Mouse (Mus musculus) midbrain, embryonic 12.5 days (tissue): ENCODE measurements around the gene Rnf185. TPM values are rescaled to one million over a fixed set of nuclear protein-coding genes. Genes with fewer than 3 reads are reported as not detected.

Experiments used
- ATAC-seq: fragments of 200-750 bp; cut with Nextera tagmentation; 2 replicates; pipeline ENCODE4 v1.8.0; 2017; ENCODE audit warnings: low read depth, moderate TSS enrichment, moderate library complexity; ENCODE audit not compliant: low FRiP score
- H3K27ac ChIP-seq: fragments of 300-500 bp; sonication (generic); replicated peaks from 2 replicates; pipeline ENCODE4 v1.5.1; 2016; ENCODE audit warnings: mild to moderate bottlenecking
- H3K27me3 ChIP-seq: fragments of 300-500 bp; sonication (generic); 2 replicates; pipeline ENCODE4 v1.6.1; 2016; ENCODE audit warnings: mild to moderate bottlenecking
- H3K36me3 ChIP-seq: fragments of 300-500 bp; sonication (generic); 2 replicates; pipeline ENCODE4 v1.6.1; 2016
- H3K4me1 ChIP-seq: fragments of 300-500 bp; sonication (generic); 2 replicates; pipeline ENCODE4 v1.6.1; 2016
- H3K4me2 ChIP-seq: fragments of 300-500 bp; sonication (generic); replicated peaks from 2 replicates; pipeline ENCODE4 v1.6.1; 2016; ENCODE audit warnings: mild to moderate bottlenecking, moderate library complexity
- H3K4me3 ChIP-seq: fragments of 300-500 bp; sonication (generic); 2 replicates; pipeline ENCODE4 v1.5.1; 2016; ENCODE audit warnings: mild to moderate bottlenecking
- H3K9ac ChIP-seq: fragments of 300-500 bp; sonication (generic); replicated peaks from 2 replicates; pipeline ENCODE4 v1.6.1; 2016; ENCODE audit warnings: mild to moderate bottlenecking, moderate library complexity
- H3K9me3 ChIP-seq: fragments of 300-500 bp; sonication (generic); 2 replicates; pipeline ENCODE4 v1.6.1; 2016; ENCODE audit warnings: mild to moderate bottlenecking
- WGBS: fragments of 180-500 bp; shearing (Covaris S2); methylation state at CpG from one replicate; pipeline ENCODE4 v1.1.7; 2016; 5-methylcytosine and 5-hydroxymethylcytosine counted together
- polyA plus RNA-seq: library from polyadenylated mRNA; unstranded; fragments of >200 nt; fragmentation: Nextera tagmentation; extraction: Ambion mirVana; gene quantifications from 2 replicates; pipeline ENCODE4 v1.2.1, GENCODE M21; 2016

Gene Rnf185
- polyA plus RNA-seq, 1 experiment from 2014 or later = 46.7 TPM

- H3K27ac ChIP-seq = no peak overlapping the region
- 36% methylated on average over 1 of the region's 1 CpGs for WGBS
- ATAC-seq = peak; percentile 70; the same call in 1 of the 2 replicates
Measured at GRCm38 (mm10) chr11:3472484-3472883, 20.3 kb upstream of the Rnf185 start.

GRCm38 (mm10) chr11:3471448-3471850 lies 19.3 kb upstream of the Rnf185 start:
- 27% methylated on average over 11 of the region's 11 CpGs for WGBS
- H3K4me2 ChIP-seq = no peak overlapping the region

More at GRCm38 (mm10) chr11:3472484-3472883, 20.3 kb upstream of the Rnf185 start:
- Histone ChIP-seq H3K4me1 (no peaks in the 10 kb centered on the region), H3K9ac (no peak overlapping the region), H3K36me3 (no peaks in the 10 kb centered on the region), H3K27me3 (0 out of 2 replicates have a peak, but pooled peaks cover 3% of the 10 kb centered on the region), H3K4me2 (no peak overlapping the region), H3K9me3 (no peaks in the 10 kb centered on the region), H3K4me3 (no peak overlapping the region)

GRCm38 (mm10) chr11:3462846-3463245 lies 10.7 kb upstream of the Rnf185 start:
- no peak for ATAC-seq

More at GRCm38 (mm10) chr11:3471448-3471850, 19.3 kb upstream of the Rnf185 start:
- no peak for ATAC-seq
- Histone ChIP-seq H3K9ac (no peak overlapping the region), H3K4me1 (no peaks in the 10 kb centered on the region), H3K4me3 (no peak overlapping the region), H3K27ac (no peak overlapping the region), H3K9me3 (no peaks in the 10 kb centered on the region), H3K27me3 (0 out of 2 replicates have a peak, but pooled peaks cover 3% of the 10 kb centered on the region), H3K36me3 (no peaks in the 10 kb centered on the region)

GRCm38 (mm10) chr11:3459105-3459468 lies 6.9 kb upstream of the Rnf185 start:
- Histone ChIP-seq H3K9me3 (no peaks in the 10 kb centered on the region), H3K4me3 (no peak overlapping the region), H3K4me2 (no peak overlapping the region), H3K27ac (no peak overlapping the region), H3K9ac (no peak overlapping the region), H3K27me3 (no peaks in the 10 kb centered on the region), H3K4me1 (no peaks in the 10 kb centered on the region), H3K36me3 (no peaks in the 10 kb centered on the region)
- 85% methylated on average over 2 of the region's 2 CpGs for WGBS
- ATAC-seq = no peak

More at GRCm38 (mm10) chr11:3462846-3463245, 10.7 kb upstream of the Rnf185 start:
- H3K4me2 ChIP-seq = no peak overlapping the region
- H3K4me1 ChIP-seq = no peaks in the 10 kb centered on the region
- 71% methylated on average over 1 of the region's 1 CpGs for WGBS
- H3K36me3 ChIP-seq = no peaks in the 10 kb centered on the region
- H3K27ac ChIP-seq = no peak overlapping the region
- H3K27me3 ChIP-seq = no peaks in the 10 kb centered on the region
- H3K4me3 ChIP-seq = no peak overlapping the region
- H3K9ac ChIP-seq = no peak overlapping the region
- no peaks in the 10 kb centered on the region for H3K9me3 ChIP-seq

GRCm38 (mm10) chr11:3458428-3459104 lies 6.4 kb upstream of the Rnf185 start:
- Histone ChIP-seq H3K4me1 (peaks cover under 1% of the 10 kb centered on the region), H3K9me3 (no peaks in the 10 kb centered on the region), H3K4me3 (no peak overlapping the region), H3K27ac (no peak overlapping the region), H3K27me3 (no peaks in the 10 kb centered on the region), H3K9ac (no peak overlapping the region), H3K4me2 (no peak overlapping the region), H3K36me3 (no peaks in the 10 kb centered on the region)
- 84% methylated on average over 13 of the region's 13 CpGs for WGBS
- ATAC-seq = no peak

GRCm38 (mm10) chr11:3456354-3456753 lies 4.2 kb upstream of the Rnf185 start:
- Histone ChIP-seq H3K4me1 (peaks cover 9% of the 10 kb centered on the region), H3K9me3 (no peaks in the 10 kb centered on the region), H3K9ac (no peak overlapping the region), H3K27ac (no peak overlapping the region), H3K4me2 (no peak overlapping the region), H3K4me3 (no peak overlapping the region), H3K27me3 (no peaks in the 10 kb centered on the region), H3K36me3 (no peaks in the 10 kb centered on the region)
- no peak for ATAC-seq
- WGBS = 17% methylated on average over 1 of the region's 1 CpGs

GRCm38 (mm10) chr11:3454506-3454905 lies 2.3 kb upstream of the Rnf185 start:
- ATAC-seq = no peak
- peaks cover 19% of the 10 kb centered on the region for H3K4me1 ChIP-seq
- 96% methylated on average over 3 of the region's 3 CpGs for WGBS

GRCm38 (mm10) chr11:3453467-3453866 lies 1.3 kb upstream of the Rnf185 start:
- peaks cover 19% of the 10 kb centered on the region for H3K4me1 ChIP-seq
- no peak overlapping the region; the same call in 1 of the 2 replicates for H3K9ac ChIP-seq
- no peaks in the 10 kb centered on the region for H3K36me3 ChIP-seq
- no peak overlapping the region for H3K27ac ChIP-seq
- ATAC-seq = no peak
- peak overlapping the region; percentile 75 for H3K4me2 ChIP-seq
- no peaks in the 10 kb centered on the region for H3K27me3 ChIP-seq
- WGBS = 86% methylated on average over 6 of the region's 6 CpGs
- no peaks in the 10 kb centered on the region for H3K9me3 ChIP-seq
- H3K4me3 ChIP-seq = peak overlapping the region; percentile 12; the same call in 1 of the 2 replicates

More at GRCm38 (mm10) chr11:3454506-3454905, 2.3 kb upstream of the Rnf185 start:
- no peak overlapping the region for H3K9ac ChIP-seq
- H3K36me3 ChIP-seq = no peaks in the 10 kb centered on the region
- no peaks in the 10 kb centered on the region for H3K9me3 ChIP-seq
- H3K27ac ChIP-seq = no peak overlapping the region
- H3K27me3 ChIP-seq = no peaks in the 10 kb centered on the region
- no peak overlapping the region for H3K4me3 ChIP-seq
- H3K4me2 ChIP-seq = no peak overlapping the region

- Histone ChIP-seq H3K4me3 (peak overlapping the region; percentile 76), H3K4me1 (peaks cover 19% of the 10 kb centered on the region), H3K9me3 (no peaks in the 10 kb centered on the region), H3K9ac (peak overlapping the region; percentile 84), H3K36me3 (no peaks in the 10 kb centered on the region), H3K27ac (peak overlapping the region; percentile 86), H3K27me3 (no peaks in the 10 kb centered on the region), H3K4me2 (peak overlapping the region; percentile 75)
- 1% methylated on average over 9 of the region's 9 CpGs for WGBS
- peak; percentile 48 for ATAC-seq
Measured at GRCm38 (mm10) chr11:3452769-3453168, 606 bp upstream of the Rnf185 start.

GRCm38 (mm10) chr11:3451701-3452163 lies 431 bp downstream of the Rnf185 start:
- ATAC-seq = no peak
- H3K4me3 ChIP-seq = peak overlapping the region; percentile 76
- H3K4me2 ChIP-seq = peak overlapping the region; percentile 75
- H3K27me3 ChIP-seq = no peaks in the 10 kb centered on the region
- no peaks in the 10 kb centered on the region for H3K36me3 ChIP-seq
- peaks cover 19% of the 10 kb centered on the region for H3K4me1 ChIP-seq
- H3K9me3 ChIP-seq = no peaks in the 10 kb centered on the region
- 1% methylated on average over 20 of the region's 20 CpGs for WGBS
- peak overlapping the region; percentile 86 for H3K27ac ChIP-seq
- peak overlapping the region; percentile 84 for H3K9ac ChIP-seq

- Histone ChIP-seq H3K4me1 (0 out of 2 replicates have a peak, but pooled peaks cover 2% of the 10 kb centered on the region), H3K4me3 (no peak overlapping the region), H3K36me3 (no peaks in the 10 kb centered on the region), H3K4me2 (no peak overlapping the region), H3K9me3 (no peaks in the 10 kb centered on the region), H3K27me3 (no peaks in the 10 kb centered on the region), H3K27ac (no peak overlapping the region), H3K9ac (no peak overlapping the region)
- 91% methylated on average over 8 of the region's 8 CpGs for WGBS
- no peak for ATAC-seq
Measured at GRCm38 (mm10) chr11:3444875-3445274, 7.3 kb downstream of the Rnf185 start.

- Histone ChIP-seq H3K27ac (no peak overlapping the region), H3K9ac (no peak overlapping the region), H3K4me1 (0 out of 2 replicates have a peak, but pooled peaks cover 2% of the 10 kb centered on the region), H3K4me3 (no peak overlapping the region), H3K27me3 (no peaks in the 10 kb centered on the region), H3K9me3 (no peaks in the 10 kb centered on the region), H3K36me3 (no peaks in the 10 kb centered on the region), H3K4me2 (no peak overlapping the region)
- no peak for ATAC-seq
- 95% methylated on average over 2 of the region's 2 CpGs for WGBS
Measured at GRCm38 (mm10) chr11:3443091-3443490, 9.1 kb downstream of the Rnf185 start.
